Mouse (Mus musculus): ENCODE data around the gene Tgfb2. TPM values are rescaled to one million over a fixed set of nuclear protein-coding genes. Genes with fewer than 3 reads are reported as not detected.

The Tgfb2 gene
- polyA plus RNA-seq, 1 experiment from 2014 or later: 20.1 TPM

DNA sequence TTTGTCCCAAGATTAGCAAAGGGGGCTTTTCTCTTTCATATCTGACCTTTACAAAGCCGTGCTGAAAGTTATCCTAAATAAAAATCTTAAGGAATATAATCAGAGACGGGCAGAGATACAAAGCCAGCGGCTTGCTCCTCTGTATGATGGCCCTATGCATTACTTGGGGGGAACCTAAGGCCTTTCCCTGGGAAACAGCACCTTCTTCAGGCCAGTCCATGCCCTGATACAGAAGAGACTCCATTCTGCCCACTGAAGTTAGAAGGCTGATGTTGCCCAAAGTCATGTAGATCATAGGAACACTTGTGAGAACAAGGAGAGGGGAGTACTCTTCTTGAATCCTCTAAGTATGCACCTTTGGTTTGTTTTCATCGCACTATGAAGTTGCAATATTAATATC, 13.4 kb downstream of the Tgfb2 start:
- Histone ChIP-seq H3K9me3 (replicated peaks; ENCODE audit: control insufficient read depth, low read length, poor library complexity, severe bottlenecking) (no peaks in the 10 kb centered on the region), H3K9ac (ENCODE audit: low read depth, low read length) (no peak overlapping the region), H3K27ac (ENCODE audit: low read length) (no peak overlapping the region), H3K4me3 (ENCODE audit: low read depth, low read length) (no peak overlapping the region), H3K36me3 (ENCODE audit: control insufficient read depth, insufficient read depth, low read length) (no peaks in the 10 kb centered on the region), H3K27me3 (ENCODE audit: control insufficient read depth, insufficient read depth, low read depth, low read length) (no peaks in the 10 kb centered on the region), H3K4me2 (ENCODE audit: low read length) (no peak overlapping the region), H3K4me1 (ENCODE audit: control insufficient read depth, insufficient read depth, low read length) (no peaks in the 10 kb centered on the region)
- 88% methylated on average over 4 of the region's 4 CpGs for WGBS
- no peak for ATAC-seq

DNA sequence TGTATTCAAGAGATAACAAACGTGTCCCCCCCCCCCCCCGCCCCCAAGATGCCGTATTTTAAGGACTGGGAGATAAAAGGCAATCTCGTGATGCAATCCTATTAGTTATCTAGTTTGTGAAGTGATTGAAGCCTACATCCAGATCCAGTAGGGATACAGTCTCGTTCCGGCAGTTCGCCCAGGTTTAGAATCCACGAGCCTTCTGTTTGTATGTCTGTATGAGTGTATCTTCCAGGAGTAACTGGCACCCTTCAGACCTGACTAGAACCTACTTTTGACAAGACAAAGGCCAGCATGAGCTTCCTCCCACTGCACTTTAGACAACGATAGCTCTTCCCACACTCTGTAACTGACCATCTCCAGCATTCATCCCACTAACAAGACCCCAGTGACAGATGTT, 14.1 kb downstream of the Tgfb2 start:
- H3K9me3 ChIP-seq (replicated peaks; ENCODE audit: control insufficient read depth, low read length, poor library complexity, severe bottlenecking): no peaks in the 10 kb centered on the region
- H3K4me2 ChIP-seq (ENCODE audit: low read length): no peak overlapping the region
- H3K9ac ChIP-seq (ENCODE audit: low read depth, low read length): no peak overlapping the region
- no peaks in the 10 kb centered on the region for H3K36me3 ChIP-seq (ENCODE audit: control insufficient read depth, insufficient read depth, low read length)
- H3K27ac ChIP-seq (ENCODE audit: low read length): no peak overlapping the region
- H3K4me1 ChIP-seq (ENCODE audit: control insufficient read depth, insufficient read depth, low read length): no peaks in the 10 kb centered on the region
- no peaks in the 10 kb centered on the region for H3K27me3 ChIP-seq (ENCODE audit: control insufficient read depth, insufficient read depth, low read depth, low read length)
- 80% methylated on average over 9 of the region's 9 CpGs for WGBS
- ATAC-seq: no peak
- no peak overlapping the region for H3K4me3 ChIP-seq (ENCODE audit: low read depth, low read length)

DNA sequence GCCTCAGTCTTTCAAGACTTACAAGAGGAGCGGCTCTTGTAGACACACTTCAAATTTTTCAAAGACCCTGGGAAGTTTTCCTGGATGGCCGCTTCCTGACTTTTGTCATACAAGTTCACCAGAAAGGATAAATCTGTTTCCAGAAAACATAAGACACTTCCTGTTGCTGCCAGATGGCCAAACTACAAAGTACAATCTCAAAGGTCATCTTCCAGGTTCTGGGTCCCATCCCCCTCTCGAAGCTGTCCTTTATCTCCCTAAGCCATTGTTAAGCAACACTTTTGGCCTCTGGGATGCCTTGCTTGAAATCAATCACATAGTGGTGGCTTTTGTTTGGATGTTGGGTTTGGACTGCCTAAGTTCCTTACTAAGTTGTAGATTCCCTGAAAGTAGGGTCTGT, 21.7 kb downstream of the Tgfb2 start:
- Histone ChIP-seq H3K36me3 (ENCODE audit: control insufficient read depth, insufficient read depth, low read length) (no peaks in the 10 kb centered on the region), H3K4me1 (ENCODE audit: control insufficient read depth, insufficient read depth, low read length) (no peaks in the 10 kb centered on the region), H3K27ac (ENCODE audit: low read length) (no peak overlapping the region), H3K9ac (ENCODE audit: low read depth, low read length) (no peak overlapping the region), H3K9me3 (replicated peaks; ENCODE audit: control insufficient read depth, low read length, poor library complexity, severe bottlenecking) (no peaks in the 10 kb centered on the region), H3K4me3 (ENCODE audit: low read depth, low read length) (no peak overlapping the region), H3K27me3 (ENCODE audit: control insufficient read depth, insufficient read depth, low read depth, low read length) (no peaks in the 10 kb centered on the region), H3K4me2 (ENCODE audit: low read length) (no peak overlapping the region)
- no peak for ATAC-seq
- WGBS: 91% methylated on average over 3 of the region's 3 CpGs

DNA sequence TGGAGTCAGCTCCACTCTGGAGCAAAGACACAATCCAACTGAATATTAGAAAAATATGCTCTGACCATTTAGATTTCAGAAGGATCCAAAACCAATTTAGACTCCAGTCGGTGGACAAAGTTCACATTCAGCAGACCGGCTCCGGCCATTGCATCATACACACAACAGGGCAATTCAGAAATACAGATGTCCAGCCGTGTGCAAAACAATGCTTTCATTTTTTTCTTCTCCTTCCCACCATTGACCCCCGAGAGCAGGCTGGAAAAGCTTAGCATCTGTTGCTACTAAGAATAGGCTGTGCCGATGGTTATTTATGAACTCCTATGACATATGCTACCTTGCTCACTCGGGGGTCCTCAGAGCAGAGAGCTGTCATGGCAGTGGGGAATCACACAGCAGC, 23.2 kb downstream of the Tgfb2 start:
- Histone ChIP-seq H3K27me3 (ENCODE audit: control insufficient read depth, insufficient read depth, low read depth, low read length) (no peaks in the 10 kb centered on the region), H3K4me2 (ENCODE audit: low read length) (no peak overlapping the region), H3K4me3 (ENCODE audit: low read depth, low read length) (no peak overlapping the region), H3K9me3 (replicated peaks; ENCODE audit: control insufficient read depth, low read length, poor library complexity, severe bottlenecking) (no peaks in the 10 kb centered on the region), H3K4me1 (ENCODE audit: control insufficient read depth, insufficient read depth, low read length) (no peaks in the 10 kb centered on the region), H3K36me3 (ENCODE audit: control insufficient read depth, insufficient read depth, low read length) (no peaks in the 10 kb centered on the region), H3K9ac (ENCODE audit: low read depth, low read length) (no peak overlapping the region), H3K27ac (ENCODE audit: low read length) (no peak overlapping the region)
- no peak for ATAC-seq
- 40% methylated on average over 7 of the region's 7 CpGs for WGBS

DNA sequence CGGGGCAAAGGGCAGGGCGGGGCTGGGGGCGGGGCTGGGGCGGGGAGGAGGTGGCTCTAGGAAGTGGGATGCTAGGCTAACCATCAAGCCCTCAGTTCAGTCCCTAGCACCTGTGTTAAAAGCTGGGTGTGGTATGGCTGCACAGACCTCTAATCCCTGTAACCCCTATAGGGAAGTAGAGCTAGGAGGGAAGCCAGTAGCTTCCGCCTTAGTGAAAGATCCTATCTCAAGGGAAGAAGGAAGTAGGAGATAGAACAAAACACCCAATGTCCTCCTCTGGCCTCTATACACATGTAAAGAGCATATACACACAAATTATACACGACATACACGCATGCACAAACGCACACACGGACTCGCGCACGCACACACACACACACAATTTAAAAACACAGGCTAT, 28.2 kb downstream of the Tgfb2 start:
- no peak overlapping the region for H3K9ac ChIP-seq (ENCODE audit: low read depth, low read length)
- peaks cover 4% of the 10 kb centered on the region; the same call in 1 of the 2 replicates for H3K4me1 ChIP-seq (ENCODE audit: control insufficient read depth, insufficient read depth, low read length)
- no peaks in the 10 kb centered on the region for H3K36me3 ChIP-seq (ENCODE audit: control insufficient read depth, insufficient read depth, low read length)
- no peak for ATAC-seq
- H3K4me2 ChIP-seq (ENCODE audit: low read length): no peak overlapping the region
- H3K4me3 ChIP-seq (ENCODE audit: low read depth, low read length): no peak overlapping the region
- 87% methylated on average over 12 of the region's 12 CpGs for WGBS
- no peaks in the 10 kb centered on the region for H3K9me3 ChIP-seq (replicated peaks; ENCODE audit: control insufficient read depth, low read length, poor library complexity, severe bottlenecking)
- no peak overlapping the region for H3K27ac ChIP-seq (ENCODE audit: low read length)
- H3K27me3 ChIP-seq (ENCODE audit: control insufficient read depth, insufficient read depth, low read depth, low read length): no peaks in the 10 kb centered on the region

DNA sequence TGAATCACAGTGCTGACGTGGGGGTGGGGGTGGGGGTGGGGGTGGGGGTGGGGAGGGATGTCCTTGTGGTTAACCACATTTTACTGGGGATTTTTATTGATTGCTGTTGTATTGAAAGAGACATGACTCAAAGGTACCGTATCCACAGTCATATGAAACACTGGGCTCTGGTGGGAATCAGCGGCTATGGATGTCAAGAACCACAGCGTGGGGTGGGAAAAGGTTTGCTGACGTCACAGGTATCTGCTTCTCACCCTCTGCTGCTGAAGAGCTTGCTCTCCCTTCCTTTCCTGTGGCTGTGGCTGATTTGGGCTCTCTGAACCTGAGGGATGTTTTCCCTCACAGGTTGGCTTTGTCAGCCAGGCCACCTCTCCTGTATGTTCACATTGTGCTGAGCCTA, 29.6 kb downstream of the Tgfb2 start:
- no peak overlapping the region for H3K9ac ChIP-seq (ENCODE audit: low read depth, low read length)
- 60% methylated on average over 5 of the region's 5 CpGs for WGBS
- peaks cover 4% of the 10 kb centered on the region; the same call in 1 of the 2 replicates for H3K4me1 ChIP-seq (ENCODE audit: control insufficient read depth, insufficient read depth, low read length)
- H3K36me3 ChIP-seq (ENCODE audit: control insufficient read depth, insufficient read depth, low read length): no peaks in the 10 kb centered on the region
- H3K4me3 ChIP-seq (ENCODE audit: low read depth, low read length): no peak overlapping the region
- H3K4me2 ChIP-seq (ENCODE audit: low read length): no peak overlapping the region
- no peaks in the 10 kb centered on the region for H3K9me3 ChIP-seq (replicated peaks; ENCODE audit: control insufficient read depth, low read length, poor library complexity, severe bottlenecking)
- H3K27me3 ChIP-seq (ENCODE audit: control insufficient read depth, insufficient read depth, low read depth, low read length): no peaks in the 10 kb centered on the region
- ATAC-seq: no peak
- no peak overlapping the region for H3K27ac ChIP-seq (ENCODE audit: low read length)

DNA sequence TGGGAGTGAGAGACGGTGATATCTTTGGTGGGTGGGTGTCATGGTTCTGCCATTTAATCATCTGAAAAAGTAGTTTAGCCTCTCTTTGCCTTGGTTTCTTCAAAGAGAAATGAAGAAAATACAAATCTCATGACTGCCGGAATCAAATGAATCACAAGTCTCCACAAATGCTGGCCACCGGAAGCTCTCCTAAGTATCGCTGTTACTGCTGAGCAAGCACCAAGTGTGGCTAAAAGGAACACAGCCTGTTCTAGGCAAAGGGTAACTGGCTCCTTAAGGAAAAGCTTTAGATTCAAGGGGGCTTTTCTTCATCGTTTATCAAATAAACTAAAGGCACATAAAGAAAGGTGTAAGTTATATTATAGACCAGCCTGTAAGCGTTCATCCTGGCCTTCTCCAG, 30.5 kb downstream of the Tgfb2 start:
- Histone ChIP-seq H3K4me2 (ENCODE audit: low read length) (no peak overlapping the region), H3K9me3 (replicated peaks; ENCODE audit: control insufficient read depth, low read length, poor library complexity, severe bottlenecking) (no peaks in the 10 kb centered on the region), H3K27me3 (ENCODE audit: control insufficient read depth, insufficient read depth, low read depth, low read length) (no peaks in the 10 kb centered on the region), H3K27ac (ENCODE audit: low read length) (no peak overlapping the region), H3K4me1 (ENCODE audit: control insufficient read depth, insufficient read depth, low read length) (peaks cover 4% of the 10 kb centered on the region; the same call in 1 of the 2 replicates), H3K4me3 (ENCODE audit: low read depth, low read length) (no peak overlapping the region), H3K9ac (ENCODE audit: low read depth, low read length) (no peak overlapping the region), H3K36me3 (ENCODE audit: control insufficient read depth, insufficient read depth, low read length) (no peaks in the 10 kb centered on the region)
- ATAC-seq: no peak
- 85% methylated on average over 6 of the region's 6 CpGs for WGBS

DNA sequence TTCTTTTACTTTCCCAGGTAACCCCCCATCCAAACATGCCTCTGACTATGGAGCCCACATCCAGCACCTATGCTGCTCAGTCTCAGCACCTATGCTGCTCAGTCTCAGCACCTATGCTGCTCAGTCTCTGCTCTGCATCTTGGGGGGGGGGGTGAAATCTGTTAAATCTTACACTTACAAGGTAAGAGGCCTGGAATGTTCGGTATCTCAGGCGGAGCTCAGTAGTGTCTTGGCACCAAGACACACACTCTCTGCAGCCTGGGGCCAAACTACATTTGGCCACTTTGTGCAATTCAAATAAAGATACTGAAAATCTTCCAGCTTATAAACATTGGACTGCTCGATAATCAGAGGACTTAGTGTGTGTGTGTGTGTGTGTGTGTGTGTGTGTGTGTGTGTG, 31.2 kb downstream of the Tgfb2 start:
- Histone ChIP-seq H3K9ac (ENCODE audit: low read depth, low read length) (no peak overlapping the region), H3K4me3 (ENCODE audit: low read depth, low read length) (no peak overlapping the region), H3K4me2 (ENCODE audit: low read length) (no peak overlapping the region), H3K9me3 (replicated peaks; ENCODE audit: control insufficient read depth, low read length, poor library complexity, severe bottlenecking) (no peaks in the 10 kb centered on the region), H3K27me3 (ENCODE audit: control insufficient read depth, insufficient read depth, low read depth, low read length) (no peaks in the 10 kb centered on the region), H3K4me1 (ENCODE audit: control insufficient read depth, insufficient read depth, low read length) (peaks cover 4% of the 10 kb centered on the region; the same call in 1 of the 2 replicates), H3K27ac (ENCODE audit: low read length) (no peak overlapping the region), H3K36me3 (ENCODE audit: control insufficient read depth, insufficient read depth, low read length) (no peaks in the 10 kb centered on the region)
- ATAC-seq: no peak
- WGBS: 87% methylated on average over 3 of the region's 3 CpGs

DNA sequence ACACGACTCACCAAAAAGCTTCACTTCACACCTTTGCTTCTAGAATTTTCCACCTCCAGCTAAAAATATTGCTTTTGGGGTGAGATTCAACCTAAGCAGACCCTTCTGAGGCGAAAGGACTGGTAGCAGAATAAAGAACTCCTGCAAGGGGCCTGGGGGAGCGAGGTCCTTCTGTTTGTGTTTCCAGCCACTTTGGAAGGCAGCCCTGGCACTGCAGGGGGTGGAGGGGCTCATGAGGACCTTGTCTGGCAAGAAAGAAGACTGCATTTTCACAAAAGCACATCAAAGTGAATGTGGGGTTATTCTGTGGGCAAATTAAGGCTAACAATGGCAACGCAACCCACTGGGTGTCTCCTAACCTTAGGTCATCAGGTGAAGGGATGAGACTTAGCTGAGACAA, 32.6 kb downstream of the Tgfb2 start:
- Histone ChIP-seq H3K27ac (ENCODE audit: low read length) (no peak overlapping the region), H3K27me3 (ENCODE audit: control insufficient read depth, insufficient read depth, low read depth, low read length) (no peaks in the 10 kb centered on the region), H3K4me3 (ENCODE audit: low read depth, low read length) (no peak overlapping the region), H3K4me1 (ENCODE audit: control insufficient read depth, insufficient read depth, low read length) (peaks cover 4% of the 10 kb centered on the region; the same call in 1 of the 2 replicates), H3K36me3 (ENCODE audit: control insufficient read depth, insufficient read depth, low read length) (no peaks in the 10 kb centered on the region), H3K9ac (ENCODE audit: low read depth, low read length) (no peak overlapping the region), H3K9me3 (replicated peaks; ENCODE audit: control insufficient read depth, low read length, poor library complexity, severe bottlenecking) (no peaks in the 10 kb centered on the region), H3K4me2 (ENCODE audit: low read length) (no peak overlapping the region)
- 60% methylated on average over 4 of the region's 4 CpGs for WGBS
- no peak for ATAC-seq

DNA sequence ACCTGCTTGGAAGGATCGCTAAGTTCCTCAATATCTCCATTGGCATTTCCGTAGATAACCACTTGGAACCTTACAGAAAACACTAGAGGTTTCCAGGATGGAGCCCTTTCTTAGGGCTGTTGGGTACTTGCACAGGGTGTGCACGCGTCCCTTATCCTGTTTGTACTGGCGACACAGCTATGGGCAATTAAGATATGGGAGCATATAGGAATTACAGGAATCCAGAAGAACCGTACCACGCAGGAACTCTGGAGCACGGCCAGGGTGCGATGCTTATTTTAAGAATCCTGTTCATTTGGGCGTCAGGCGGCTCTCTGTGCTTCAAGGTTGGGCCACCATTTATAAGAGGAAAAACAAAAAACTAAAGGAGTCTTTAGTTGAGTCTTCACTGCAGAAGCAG, 42.4 kb downstream of the Tgfb2 start:
- ATAC-seq: no peak
- no peaks in the 10 kb centered on the region for H3K36me3 ChIP-seq (ENCODE audit: control insufficient read depth, insufficient read depth, low read length)
- WGBS: 92% methylated on average over 11 of the region's 11 CpGs

More for the DNA sequence above, 42.4 kb downstream of the Tgfb2 start:
- Histone ChIP-seq H3K4me3 (ENCODE audit: low read depth, low read length) (no peak overlapping the region), H3K27me3 (ENCODE audit: control insufficient read depth, insufficient read depth, low read depth, low read length) (no peaks in the 10 kb centered on the region), H3K27ac (ENCODE audit: low read length) (no peak overlapping the region), H3K4me2 (ENCODE audit: low read length) (no peak overlapping the region), H3K9ac (ENCODE audit: low read depth, low read length) (no peak overlapping the region), H3K4me1 (ENCODE audit: control insufficient read depth, insufficient read depth, low read length) (no peaks in the 10 kb centered on the region), H3K9me3 (replicated peaks; ENCODE audit: control insufficient read depth, low read length, poor library complexity, severe bottlenecking) (no peaks in the 10 kb centered on the region)
